17 mouse cellular contexts compared by ENCODE assay signal in genomic region chr1:48651387-48651786, GRCm38 (mm10).
"Had no signal": no experiment of that assay in that cellular context is flagged by ENCODE, and none has a peak within 500 bp of the region (broad histone marks: within the 10 kb centered on the region; RNA-seq: fewer than 3 reads in every experiment).

No protein-coding gene starts in this region.

- ATAC-seq: hindbrain, embryonic 16.5 days; inflammation-experienced regulatory T-cells, adult 6 months; intestine, embryonic 15.5 days; intestine, postnatal 0 days had no signal

- DNase-seq: gastrocnemius, adult 2 months; gastrocnemius, postnatal 10 days; gastrocnemius, postnatal 25 days; heart, adult 18-20 months; heart, postnatal 10 days; heart, postnatal 4 days; kidney, adult 18-20 months; kidney, adult 8-10 months; kidney, postnatal 10 days; kidney, postnatal 25 days; kidney, postnatal 4 days; left cerebral cortex, postnatal 4 days; liver, embryonic 13.5 days had no signal
